Mouse (Mus musculus): ENCODE measurements around the gene Aff3. TPM values are rescaled to one million over a fixed set of nuclear protein-coding genes. Genes with fewer than 3 reads are reported as not detected.

The Aff3 gene
- polyA plus RNA-seq, 1 experiment from 2014 or later: 1.9 TPM

DNA sequence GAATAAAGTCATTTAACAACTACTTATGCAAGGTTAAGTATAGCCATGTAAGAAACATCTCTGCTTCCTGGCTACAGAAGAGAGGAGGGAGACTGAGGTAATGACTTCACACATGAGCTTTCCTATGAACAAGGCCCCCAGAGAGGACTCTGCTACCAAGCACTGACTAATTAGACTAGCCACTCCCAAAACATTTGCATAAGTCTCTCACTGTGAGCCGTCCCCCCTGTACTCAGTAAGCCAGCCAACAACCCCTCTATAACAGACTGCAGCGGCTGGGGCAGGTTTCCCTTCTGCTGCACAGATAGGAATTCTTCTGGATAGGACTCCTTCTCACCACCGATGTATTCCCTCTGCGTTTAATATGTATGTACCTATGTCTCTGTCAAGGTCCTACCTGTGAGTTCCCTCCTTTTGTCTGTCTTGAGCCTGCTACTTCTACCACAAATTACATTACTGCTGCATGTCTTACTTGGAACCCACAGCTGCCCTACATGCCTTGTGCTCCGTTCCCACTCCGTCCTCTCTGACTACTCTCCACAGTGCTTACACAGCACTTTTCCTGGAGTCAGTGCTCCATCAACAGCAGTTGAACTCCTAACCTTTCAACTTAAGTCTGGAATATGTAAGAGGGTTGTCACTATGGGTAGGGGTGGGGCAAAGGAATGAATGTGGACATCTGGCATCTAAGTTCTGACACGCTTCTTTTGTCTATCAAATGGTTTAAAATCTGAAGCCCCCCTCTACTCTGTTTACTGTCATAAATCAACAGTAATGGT is 197.3 kb downstream of the Aff3 start:
- Histone ChIP-seq H3K4me3 (ENCODE audit: low read depth, low read length) (no peak overlapping the region), H3K27ac (replicated peaks) (no peak overlapping the region), H3K36me3 (ENCODE audit: control insufficient read depth, insufficient read depth, low read length) (no peaks in the 10 kb centered on the region), H3K9me3 (ENCODE audit: control insufficient read depth, low read length) (no peaks in the 10 kb centered on the region), H3K4me2 (replicated peaks; ENCODE audit: low read depth) (no peak overlapping the region), H3K9ac (ENCODE audit: low read length) (no peak overlapping the region), H3K27me3 (ENCODE audit: control insufficient read depth, insufficient read depth, low read length) (no peaks in the 10 kb centered on the region), H3K4me1 (replicated peaks; ENCODE audit: control insufficient read depth, insufficient read depth) (no peaks in the 10 kb centered on the region)
- no peak for DNase-seq (ENCODE audit: low spot score)
- ATAC-seq (ENCODE audit: low FRiP score, low TSS enrichment): no peak
- no peak for TF ChIP-seq EP300 (optimal IDR thresholded peaks at IDR 0.05)
- no peak for TF ChIP-seq CTCF (IDR thresholded peaks at IDR 0.05; ENCODE audit: low read depth)
- WGBS: 41% methylated on average over 7 of the region's 7 CpGs

DNA sequence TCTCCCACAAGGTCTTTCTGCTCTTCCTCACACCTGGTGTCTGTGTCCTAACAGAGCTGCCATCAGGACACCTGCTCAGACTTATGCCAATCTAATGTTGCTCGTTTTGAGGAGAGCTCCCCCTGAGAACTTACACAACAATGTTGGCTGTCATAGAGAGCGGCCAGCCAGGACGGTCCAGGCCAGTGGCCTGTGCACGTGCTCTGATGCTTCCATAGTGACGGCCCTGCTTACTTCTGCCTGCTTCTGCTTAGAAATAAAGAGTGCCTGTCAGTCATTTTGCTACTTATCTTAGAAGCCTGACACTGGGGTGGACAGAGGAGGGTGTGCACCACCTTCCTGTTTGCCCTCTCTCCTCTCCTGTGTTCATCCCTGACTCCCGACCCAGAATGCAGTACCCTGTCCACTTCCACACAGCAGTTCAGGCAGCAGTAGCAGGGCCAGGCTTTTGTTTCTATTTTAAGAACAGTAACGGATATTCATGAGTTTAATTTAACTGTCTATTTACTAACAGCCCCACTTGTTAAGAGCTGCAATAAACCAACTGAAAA is 208.0 kb downstream of the Aff3 start:
- no peaks in the 10 kb centered on the region for H3K4me1 ChIP-seq (replicated peaks; ENCODE audit: control insufficient read depth, insufficient read depth)
- H3K4me3 ChIP-seq (ENCODE audit: low read depth, low read length): no peak overlapping the region
- H3K4me2 ChIP-seq (replicated peaks; ENCODE audit: low read depth): no peak overlapping the region
- TF ChIP-seq EP300 (optimal IDR thresholded peaks at IDR 0.05): no peak
- TF ChIP-seq CTCF (IDR thresholded peaks at IDR 0.05; ENCODE audit: low read depth): no peak
- H3K27ac ChIP-seq (replicated peaks): no peak overlapping the region
- ATAC-seq (ENCODE audit: low FRiP score, low TSS enrichment): no peak
- H3K9ac ChIP-seq (ENCODE audit: low read length): no peak overlapping the region
- H3K27me3 ChIP-seq (ENCODE audit: control insufficient read depth, insufficient read depth, low read length): no peaks in the 10 kb centered on the region
- no peak for DNase-seq (ENCODE audit: low spot score)
- WGBS: 56% methylated on average over 7 of the region's 7 CpGs
- no peaks in the 10 kb centered on the region for H3K36me3 ChIP-seq (ENCODE audit: control insufficient read depth, insufficient read depth, low read length)
- H3K9me3 ChIP-seq (ENCODE audit: control insufficient read depth, low read length): no peaks in the 10 kb centered on the region

DNA sequence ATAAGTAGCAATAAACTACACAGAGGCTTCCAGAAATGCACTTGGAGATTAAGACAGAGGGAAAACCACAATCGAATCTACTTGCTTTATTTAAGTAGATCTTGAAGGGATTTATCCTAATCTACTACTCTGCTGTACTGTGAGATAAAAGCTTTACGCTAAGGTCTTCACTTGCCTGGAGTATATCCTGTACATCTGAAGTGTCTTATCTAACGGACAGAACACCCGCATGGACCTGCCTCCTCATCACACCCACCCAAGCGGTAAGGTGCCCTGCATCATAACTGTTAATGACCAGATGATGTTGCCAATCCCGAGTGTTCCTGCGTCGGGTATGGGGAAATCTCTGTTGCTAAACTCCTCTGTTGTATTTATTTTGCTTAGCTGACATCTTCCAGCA is 209.8 kb downstream of the Aff3 start:
- no peak for ATAC-seq (ENCODE audit: low FRiP score, low TSS enrichment)

DNA sequence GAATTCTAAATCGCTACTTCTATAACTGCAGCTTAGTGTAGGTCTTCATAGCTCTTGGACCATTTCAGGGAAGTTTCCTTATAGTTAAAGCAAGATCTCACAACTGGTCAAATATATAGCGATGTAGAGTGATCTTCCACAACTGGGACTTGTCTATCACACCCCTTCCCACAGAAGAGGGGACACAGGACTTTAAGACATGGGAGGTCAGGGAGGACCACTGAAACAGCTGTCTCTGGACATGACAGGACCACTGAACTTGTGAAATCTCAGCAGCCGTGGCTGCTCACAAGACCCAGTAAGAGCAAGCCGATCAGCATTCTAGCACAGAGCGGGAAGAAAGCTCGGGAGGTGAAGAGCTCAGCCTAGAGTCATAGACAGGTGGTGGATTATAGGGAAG is 213.4 kb downstream of the Aff3 start:
- Histone ChIP-seq H3K9ac (ENCODE audit: low read length) (no peak overlapping the region), H3K9me3 (ENCODE audit: control insufficient read depth, low read length) (no peaks in the 10 kb centered on the region), H3K27ac (replicated peaks) (no peak overlapping the region), H3K4me2 (replicated peaks; ENCODE audit: low read depth) (no peak overlapping the region), H3K36me3 (ENCODE audit: control insufficient read depth, insufficient read depth, low read length) (no peaks in the 10 kb centered on the region), H3K4me1 (replicated peaks; ENCODE audit: control insufficient read depth, insufficient read depth) (no peaks in the 10 kb centered on the region), H3K4me3 (ENCODE audit: low read depth, low read length) (no peak overlapping the region), H3K27me3 (ENCODE audit: control insufficient read depth, insufficient read depth, low read length) (no peaks in the 10 kb centered on the region)
- 86% methylated on average over 6 of the region's 6 CpGs for WGBS
- ATAC-seq (ENCODE audit: low FRiP score, low TSS enrichment) (no peak), DNase-seq (ENCODE audit: low spot score) (no peak)
- no peak for TF ChIP-seq CTCF (IDR thresholded peaks at IDR 0.05; ENCODE audit: low read depth)
- TF ChIP-seq EP300 (optimal IDR thresholded peaks at IDR 0.05): no peak

More for the DNA sequence above, 209.8 kb downstream of the Aff3 start:
- Histone ChIP-seq H3K9me3 (ENCODE audit: control insufficient read depth, low read length) (no peaks in the 10 kb centered on the region), H3K27ac (replicated peaks) (no peak overlapping the region), H3K27me3 (ENCODE audit: control insufficient read depth, insufficient read depth, low read length) (no peaks in the 10 kb centered on the region), H3K4me3 (ENCODE audit: low read depth, low read length) (no peak overlapping the region), H3K9ac (ENCODE audit: low read length) (no peak overlapping the region), H3K4me1 (replicated peaks; ENCODE audit: control insufficient read depth, insufficient read depth) (no peaks in the 10 kb centered on the region), H3K36me3 (ENCODE audit: control insufficient read depth, insufficient read depth, low read length) (no peaks in the 10 kb centered on the region), H3K4me2 (replicated peaks; ENCODE audit: low read depth) (no peak overlapping the region)
- no peak for DNase-seq (ENCODE audit: low spot score)
- 81% methylated on average over 8 of the region's 8 CpGs for WGBS
- no peak for TF ChIP-seq CTCF (IDR thresholded peaks at IDR 0.05; ENCODE audit: low read depth)
- no peak for TF ChIP-seq EP300 (optimal IDR thresholded peaks at IDR 0.05)

DNA sequence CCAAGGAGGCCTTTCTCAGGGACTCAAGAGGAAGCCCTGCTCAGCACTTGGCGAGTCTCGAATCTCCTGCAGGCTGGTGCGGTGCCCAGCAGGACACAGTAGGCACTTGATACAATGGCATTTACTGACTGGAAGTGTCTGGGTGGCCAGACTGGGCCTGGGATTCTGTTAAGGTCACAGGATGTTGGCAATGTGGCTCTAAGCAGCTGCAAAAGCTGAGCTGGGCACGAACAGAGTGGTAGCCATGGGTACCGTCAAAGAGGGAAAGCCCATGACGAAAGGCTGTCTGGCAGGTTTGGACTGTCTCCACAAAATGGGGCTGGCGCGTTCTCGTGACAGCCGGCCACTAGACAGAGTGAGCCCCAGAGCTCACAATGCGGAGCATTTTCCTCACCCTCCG is 214.1 kb downstream of the Aff3 start:
- no peaks in the 10 kb centered on the region for H3K27me3 ChIP-seq (ENCODE audit: control insufficient read depth, insufficient read depth, low read length)
- no peak overlapping the region for H3K4me2 ChIP-seq (replicated peaks; ENCODE audit: low read depth)
- no peaks in the 10 kb centered on the region for H3K36me3 ChIP-seq (ENCODE audit: control insufficient read depth, insufficient read depth, low read length)
- TF ChIP-seq EP300 (optimal IDR thresholded peaks at IDR 0.05) (no peak), CTCF (IDR thresholded peaks at IDR 0.05; ENCODE audit: low read depth) (no peak)
- WGBS: 77% methylated on average over 12 of the region's 12 CpGs
- no peak overlapping the region for H3K27ac ChIP-seq (replicated peaks)
- H3K9me3 ChIP-seq (ENCODE audit: control insufficient read depth, low read length): no peaks in the 10 kb centered on the region
- H3K4me1 ChIP-seq (replicated peaks; ENCODE audit: control insufficient read depth, insufficient read depth): no peaks in the 10 kb centered on the region
- ATAC-seq (ENCODE audit: low FRiP score, low TSS enrichment) (0 out of 2 replicates have a peak, but pooled peaks have one; percentile 47), DNase-seq (ENCODE audit: low spot score) (no peak)
- H3K9ac ChIP-seq (ENCODE audit: low read length): no peak overlapping the region
- no peak overlapping the region for H3K4me3 ChIP-seq (ENCODE audit: low read depth, low read length)

DNA sequence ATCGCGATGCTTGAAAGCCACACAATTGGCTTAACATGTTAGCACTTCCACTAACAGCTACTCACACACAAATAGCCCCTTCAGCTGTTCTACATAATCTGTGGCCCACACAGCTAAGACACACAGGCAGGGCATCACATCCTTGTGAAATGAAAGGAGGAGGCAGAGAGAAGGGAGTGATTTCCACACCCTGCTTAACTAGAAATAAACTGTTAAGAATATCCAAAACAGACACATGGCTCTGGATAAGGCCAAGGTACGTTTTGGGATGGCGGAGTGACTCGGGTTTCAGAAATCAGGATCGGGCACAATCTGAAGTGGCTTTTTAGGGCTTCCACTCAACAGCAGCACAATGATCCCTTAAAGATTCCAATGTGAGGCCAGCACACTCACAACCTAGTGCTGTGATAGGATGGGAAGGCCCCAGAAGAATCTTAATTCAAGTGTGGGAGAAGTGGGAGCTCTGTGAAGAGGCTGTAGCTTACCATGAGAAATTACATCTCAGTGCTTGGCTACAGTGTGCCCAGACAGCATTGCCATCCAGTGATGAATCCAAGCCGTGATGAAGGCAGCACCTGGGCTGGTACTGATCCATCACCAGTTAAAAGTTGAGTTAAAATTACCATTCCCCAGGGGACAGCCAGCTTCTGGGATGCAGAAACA is 214.8 kb downstream of the Aff3 start:
- TF ChIP-seq EP300 (optimal IDR thresholded peaks at IDR 0.05) (no peak), CTCF (IDR thresholded peaks at IDR 0.05; ENCODE audit: low read depth) (no peak)
- Histone ChIP-seq H3K4me2 (replicated peaks; ENCODE audit: low read depth) (no peak overlapping the region), H3K36me3 (ENCODE audit: control insufficient read depth, insufficient read depth, low read length) (no peaks in the 10 kb centered on the region), H3K4me3 (ENCODE audit: low read depth, low read length) (no peak overlapping the region), H3K9ac (ENCODE audit: low read length) (no peak overlapping the region), H3K9me3 (ENCODE audit: control insufficient read depth, low read length) (no peaks in the 10 kb centered on the region), H3K27ac (replicated peaks) (no peak overlapping the region), H3K4me1 (replicated peaks; ENCODE audit: control insufficient read depth, insufficient read depth) (no peaks in the 10 kb centered on the region), H3K27me3 (ENCODE audit: control insufficient read depth, insufficient read depth, low read length) (no peaks in the 10 kb centered on the region)
- ATAC-seq (ENCODE audit: low FRiP score, low TSS enrichment): no peak
- DNase-seq (ENCODE audit: low spot score): no peak
- 62% methylated on average over 7 of the region's 7 CpGs for WGBS

All from stomach, postnatal 0 days (tissue).